8 mouse cellular contexts compared by ENCODE assay signal in the genomic region with DNA sequence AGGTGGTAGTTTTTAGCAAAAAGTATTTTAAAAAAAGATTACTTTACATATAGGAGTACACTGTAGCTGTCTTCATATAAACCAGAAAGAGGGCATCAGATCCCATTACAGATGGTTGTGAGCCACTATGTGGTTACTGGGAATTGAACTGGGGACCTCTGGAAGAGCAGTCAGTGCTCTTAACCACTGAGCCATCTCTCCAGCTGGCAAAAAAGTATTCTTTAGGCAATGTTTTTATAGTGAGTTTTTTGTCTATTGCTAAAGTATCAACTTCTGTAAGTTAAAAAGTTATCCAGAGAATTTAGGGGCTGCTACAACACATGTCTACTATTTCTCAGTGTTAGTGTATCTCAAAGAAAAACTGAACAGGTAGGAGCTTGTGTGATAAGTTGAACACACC. TPM values are rescaled to one million over a fixed set of nuclear protein-coding genes. Genes with fewer than 3 reads are reported as not detected.
DNase-seq lines count a peak whose midpoint lies in the region; ATAC-seq and TF ChIP-seq lines count a peak whose summit lies in the region.

No protein-coding gene starts in this region.

- H3K27ac ChIP-seq in forebrain, embryonic 10.5 days, result peak overlapping the region; percentile 95
- H3K27ac ChIP-seq in forebrain, postnatal 0 days (ENCODE audit: low read depth, low read length), result no peak overlapping the region
- no peak overlapping the region for H3K27ac ChIP-seq in neural tube, embryonic 11.5 days (ENCODE audit: low read depth, low read length)
- H3K27ac ChIP-seq in limb, embryonic 12.5 days, result peak overlapping the region; percentile 91
- H3K27ac ChIP-seq in stomach, postnatal 0 days (replicated peaks), result peak overlapping the region; percentile 82

- H3K4me2 ChIP-seq in forebrain, postnatal 0 days (ENCODE audit: low read depth), result no peak overlapping the region
- peak overlapping the region; percentile 46 for H3K4me2 ChIP-seq in neural tube, embryonic 11.5 days (ENCODE audit: low read depth)
- H3K4me2 ChIP-seq in limb, embryonic 12.5 days, result peak overlapping the region; percentile 61
- 0 out of 2 replicates have a peak overlapping the region, but pooled peaks have one; percentile 58 for H3K4me2 ChIP-seq in stomach, postnatal 0 days (replicated peaks; ENCODE audit: low read depth)

- no peak for ATAC-seq in forebrain, postnatal 0 days
- ATAC-seq in neural tube, embryonic 11.5 days (ENCODE audit: insufficient read depth, low FRiP score, low TSS enrichment), result no peak
- no peak for ATAC-seq in limb, embryonic 12.5 days (ENCODE audit: insufficient number of reproducible peaks, insufficient read depth, low FRiP score, low TSS enrichment, low read depth)
- ATAC-seq in stomach, postnatal 0 days (ENCODE audit: low FRiP score, low TSS enrichment), result no peak

- no peak for TF ChIP-seq CTCF in forebrain, postnatal 0 days (IDR thresholded peaks at IDR 0.05; ENCODE audit: low read depth)
- no peak for TF ChIP-seq CTCF in stomach, postnatal 0 days (IDR thresholded peaks at IDR 0.05; ENCODE audit: low read depth)

- no peak overlapping the region for H3K9ac ChIP-seq in forebrain, postnatal 0 days
- no peak overlapping the region for H3K9ac ChIP-seq in neural tube, embryonic 11.5 days (ENCODE audit: low read length)
- H3K9ac ChIP-seq in limb, embryonic 12.5 days (replicated peaks), result no peak overlapping the region
- H3K9ac ChIP-seq in stomach, postnatal 0 days (ENCODE audit: low read length), result 0 out of 2 replicates have a peak overlapping the region, but pooled peaks have one; percentile 38

- TF ChIP-seq EP300 in stomach, postnatal 0 days (optimal IDR thresholded peaks at IDR 0.05), result no peak

- H3K4me3 ChIP-seq in forebrain, embryonic 10.5 days, result peak overlapping the region; percentile 77
- no peak overlapping the region for H3K4me3 ChIP-seq in forebrain, postnatal 0 days (ENCODE audit: low read depth, low read length)
- no peak overlapping the region for H3K4me3 ChIP-seq in neural tube, embryonic 11.5 days (ENCODE audit: low read depth, low read length)
- H3K4me3 ChIP-seq in limb, embryonic 12.5 days (replicated peaks), result peak overlapping the region; percentile 66
- no peak overlapping the region for H3K4me3 ChIP-seq in stomach, postnatal 0 days (ENCODE audit: low read depth, low read length)

- no peak for DNase-seq in forebrain, embryonic 10.5 days (ENCODE audit: extremely low spot score, low spot score)
- no peak for DNase-seq in forebrain, postnatal 0 days
- DNase-seq in neural tube, embryonic 11.5 days (ENCODE audit: low spot score), result no peak
- no peak for DNase-seq in neural tube, embryonic 10.5 days (ENCODE audit: extremely low spot score, low spot score)
- no peak for DNase-seq in stomach, postnatal 0 days (ENCODE audit: low spot score)
- DNase-seq in right cerebral cortex, postnatal 25 days, result no peak
- DNase-seq in left cerebral cortex, adult 11 months (ENCODE audit: low spot score), result no peak

- H3K36me3 ChIP-seq in forebrain, embryonic 10.5 days (replicated peaks), result peaks cover 47% of the 10 kb centered on the region
- H3K36me3 ChIP-seq in forebrain, postnatal 0 days (ENCODE audit: insufficient read depth), result peaks cover 23% of the 10 kb centered on the region
- H3K36me3 ChIP-seq in neural tube, embryonic 11.5 days (ENCODE audit: control insufficient read depth, insufficient read depth, low read length), result peaks cover 3% of the 10 kb centered on the region
- peaks cover 33% of the 10 kb centered on the region for H3K36me3 ChIP-seq in limb, embryonic 12.5 days
- peaks cover 9% of the 10 kb centered on the region for H3K36me3 ChIP-seq in stomach, postnatal 0 days (ENCODE audit: control insufficient read depth, insufficient read depth, low read length)

- H3K9me3 ChIP-seq in forebrain, embryonic 10.5 days, result peaks cover 2% of the 10 kb centered on the region; the same call in 1 of the 2 replicates
- H3K9me3 ChIP-seq in forebrain, postnatal 0 days (ENCODE audit: low read length), result no peaks in the 10 kb centered on the region
- no peaks in the 10 kb centered on the region for H3K9me3 ChIP-seq in neural tube, embryonic 11.5 days (ENCODE audit: control insufficient read depth, low read length)
- no peaks in the 10 kb centered on the region for H3K9me3 ChIP-seq in limb, embryonic 12.5 days
- H3K9me3 ChIP-seq in stomach, postnatal 0 days (ENCODE audit: control insufficient read depth, low read length), result no peaks in the 10 kb centered on the region

- H3K4me1 ChIP-seq in forebrain, embryonic 10.5 days, result peaks cover 20% of the 10 kb centered on the region
- H3K4me1 ChIP-seq in forebrain, postnatal 0 days (ENCODE audit: insufficient read depth), result 0 out of 2 replicates have a peak, but pooled peaks cover 4% of the 10 kb centered on the region
- peaks cover 5% of the 10 kb centered on the region; the same call in 1 of the 2 replicates for H3K4me1 ChIP-seq in neural tube, embryonic 11.5 days (ENCODE audit: control insufficient read depth, insufficient read depth, low read length)
- H3K4me1 ChIP-seq in limb, embryonic 12.5 days (replicated peaks), result peaks cover 7% of the 10 kb centered on the region; the same call in 1 of the 2 replicates
- no peaks in the 10 kb centered on the region for H3K4me1 ChIP-seq in stomach, postnatal 0 days (replicated peaks; ENCODE audit: control insufficient read depth, insufficient read depth)

- no peaks in the 10 kb centered on the region for H3K27me3 ChIP-seq in forebrain, embryonic 10.5 days (ENCODE audit: poor library complexity, severe bottlenecking)
- no peaks in the 10 kb centered on the region for H3K27me3 ChIP-seq in forebrain, postnatal 0 days (ENCODE audit: insufficient read depth, low read length)
- H3K27me3 ChIP-seq in neural tube, embryonic 11.5 days (ENCODE audit: control insufficient read depth, insufficient read depth, low read length), result no peaks in the 10 kb centered on the region
- H3K27me3 ChIP-seq in limb, embryonic 12.5 days, result no peaks in the 10 kb centered on the region
- no peaks in the 10 kb centered on the region for H3K27me3 ChIP-seq in stomach, postnatal 0 days (ENCODE audit: control insufficient read depth, insufficient read depth, low read length)

RNA-seq across cellular contexts. Expression of a gene that starts 1.0 kb away (rescaled TPM):
- polyA plus RNA-seq in forebrain, embryonic 10.5 days (2016; fragmentation: Nextera tagmentation; extraction: Ambion mirVana), result 16.8 and 17.6 TPM in 2 replicates
- 7.8 and 7.9 TPM in 2 replicates for total RNA-seq in forebrain, postnatal 0 days (2014; rRNA removed)
- 4.9 and 9.4 TPM in 2 replicates for polyA plus RNA-seq in forebrain, postnatal 0 days (2015; fragmentation: Nextera tagmentation; extraction: Ambion mirVana)
- 7.4 and 9.2 TPM in 2 replicates for polyA plus RNA-seq in neural tube, embryonic 11.5 days (2014; fragmentation: Nextera tagmentation; extraction: Ambion mirVana)
- polyA plus RNA-seq in limb, embryonic 12.5 days (2016; fragmentation: Nextera tagmentation; extraction: Ambion mirVana), result 13.9 and 15.4 TPM in 2 replicates
- 2.2 TPM in 2 replicates for polyA plus RNA-seq in stomach, postnatal 0 days (2015; fragmentation: Nextera tagmentation; extraction: Ambion mirVana)

RNA-seq across cellular contexts. Expression of a gene that starts 50.0 kb away (rescaled TPM):
- polyA plus RNA-seq in forebrain, embryonic 10.5 days (2016; fragmentation: Nextera tagmentation; extraction: Ambion mirVana), result 29.0 and 30.5 TPM in 2 replicates
- total RNA-seq in forebrain, postnatal 0 days (2014; rRNA removed), result 51.6 and 65.4 TPM in 2 replicates
- 7.1 and 10.9 TPM in 2 replicates for polyA plus RNA-seq in forebrain, postnatal 0 days (2015; fragmentation: Nextera tagmentation; extraction: Ambion mirVana)
- 28.8 and 30.2 TPM in 2 replicates for polyA plus RNA-seq in neural tube, embryonic 11.5 days (2014; fragmentation: Nextera tagmentation; extraction: Ambion mirVana)
- polyA plus RNA-seq in limb, embryonic 12.5 days (2016; fragmentation: Nextera tagmentation; extraction: Ambion mirVana), result 29.3 and 30.4 TPM in 2 replicates
- 8.9 and 9.0 TPM in 2 replicates for polyA plus RNA-seq in stomach, postnatal 0 days (2015; fragmentation: Nextera tagmentation; extraction: Ambion mirVana)

Comparison
In these comparisons a context has a peak if more than half of its experiments do, and no peak if none do; other contexts are left out.
1. H3K27ac ChIP-seq: peak in forebrain, embryonic 10.5 days (single experiment), limb, embryonic 12.5 days (single experiment) and stomach, postnatal 0 days (single experiment); none in forebrain, postnatal 0 days (single experiment) and neural tube, embryonic 11.5 days (single experiment).
2. H3K4me3 ChIP-seq: peak in forebrain, embryonic 10.5 days (single experiment) and limb, embryonic 12.5 days (single experiment); none in forebrain, postnatal 0 days (single experiment), neural tube, embryonic 11.5 days (single experiment) and stomach, postnatal 0 days (single experiment).